Mouse (Mus musculus): Measurements from ENCODE around the gene Sele.

Sele gene

GRCm38 (mm10) chr1:164047934-164048333 lies at the start of gene Sele:
TSS of gene Sele (plus strand) at chr1:164048234.
- in situ Hi-C loops (cut with MboI, MseI) = no loop called here

- in situ Hi-C loops (cut with MboI, MseI) = no loop called here
These were observed 46.1 kb upstream of the Sele start for GRCm38 (mm10) chr1:164001831-164002452.

GRCm38 (mm10) chr1:164004311-164004710 lies 43.7 kb upstream of the Sele start:
- in situ Hi-C loops (cut with MboI, MseI) = no loop called here

GRCm38 (mm10) chr1:164009235-164009634 lies 38.8 kb upstream of the Sele start:
- in situ Hi-C loops (cut with MboI, MseI) = loop anchor here in 1 of 2 experiments (5.0 kb wide), 1 partner anchor 128 kb away; no protein-coding TSS in a partner anchor

GRCm38 (mm10) chr1:164014616-164015015 lies 33.4 kb upstream of the Sele start:
- in situ Hi-C loops (cut with MboI, MseI) = no loop called here

GRCm38 (mm10) chr1:164018221-164018896 lies 29.7 kb upstream of the Sele start:
- in situ Hi-C loops (cut with MboI, MseI) = no loop called here

- in situ Hi-C loops (cut with MboI, MseI) = loop anchor here in 1 of 2 experiments (10.0 kb wide), 1 partner anchor 125 kb away; no protein-coding TSS in a partner anchor
These were observed 28.2 kb upstream of the Sele start for GRCm38 (mm10) chr1:164019789-164020188.

- in situ Hi-C loops (cut with MboI, MseI) = loop anchor here in 1 of 2 experiments (10.0 kb wide), 1 partner anchor 124 kb away; no protein-coding TSS in a partner anchor
These were observed 27.3 kb upstream of the Sele start for GRCm38 (mm10) chr1:164020746-164021145.

- in situ Hi-C loops (cut with MboI, MseI) = loop anchor here in 1 of 2 experiments (10.0 kb wide), 1 partner anchor 123 kb away; no protein-coding TSS in a partner anchor
These were observed 25.9 kb upstream of the Sele start for GRCm38 (mm10) chr1:164022106-164022505.

GRCm38 (mm10) chr1:164025685-164026084 lies 22.3 kb upstream of the Sele start:
- in situ Hi-C loops (cut with MboI, MseI) = loop anchor here in 1 of 2 experiments (10.0 kb wide), 1 partner anchor 119 kb away; no protein-coding TSS in a partner anchor

- in situ Hi-C loops (cut with MboI, MseI) = loop anchor here in 1 of 2 experiments (10.0 kb wide), 1 partner anchor 117 kb away; no protein-coding TSS in a partner anchor
These were observed 20.6 kb upstream of the Sele start for GRCm38 (mm10) chr1:164027416-164027815.

GRCm38 (mm10) chr1:164040385-164041135 lies 7.5 kb upstream of the Sele start:
- in situ Hi-C loops (cut with MboI, MseI) = no loop called here

GRCm38 (mm10) chr1:164043549-164043948 lies 4.5 kb upstream of the Sele start:
- in situ Hi-C loops (cut with MboI, MseI) = no loop called here

- in situ Hi-C loops (cut with MboI, MseI) = loop anchor here (5.0 to 10.0 kb wide), 2 partner anchors 81 to 84 kb away; no protein-coding TSS in a partner anchor
These were observed 5.5 kb downstream of the Sele start for GRCm38 (mm10) chr1:164053561-164053960.

- in situ Hi-C loops (cut with MboI, MseI) = loop anchor here (5.0 to 10.0 kb wide), 2 partner anchors 80 to 83 kb away; no protein-coding TSS in a partner anchor
These were observed 6.8 kb downstream of the Sele start for GRCm38 (mm10) chr1:164054800-164055199.

- in situ Hi-C loops (cut with MboI, MseI) = no loop called here
These were observed 12.0 kb downstream of the Sele start for GRCm38 (mm10) chr1:164060071-164060470.

GRCm38 (mm10) chr1:164061278-164061677 lies 13.2 kb downstream of the Sele start:
- in situ Hi-C loops (cut with MboI, MseI) = no loop called here

GRCm38 (mm10) chr1:164061925-164062324 lies 13.9 kb downstream of the Sele start, which contains the start of gene Sell:
TSS of gene Sell (plus strand) at chr1:164061982.
- in situ Hi-C loops (cut with MboI, MseI) = no loop called here

- in situ Hi-C loops (cut with MboI, MseI) = no loop called here
These were observed 14.8 kb downstream of the Sele start for GRCm38 (mm10) chr1:164062856-164063255.

GRCm38 (mm10) chr1:164063745-164064144 lies 15.7 kb downstream of the Sele start:
- in situ Hi-C loops (cut with MboI, MseI) = no loop called here

GRCm38 (mm10) chr1:164069261-164069660 lies 21.2 kb downstream of the Sele start:
- in situ Hi-C loops (cut with MboI, MseI) = no loop called here
